Mouse (Mus musculus): ENCODE results near the gene Adcy1. TPM values are rescaled to one million over a fixed set of nuclear protein-coding genes. Genes with fewer than 3 reads are reported as not detected.

Gene Adcy1
- polyA plus RNA-seq, 1 experiment from 2014 or later = 17.2 TPM

- no peaks in the 10 kb centered on the region for H3K27me3 ChIP-seq (ENCODE audit: control insufficient read depth, insufficient read depth, low read length)
- ATAC-seq (ENCODE audit: low FRiP score) = no peak
- H3K9ac ChIP-seq = no peak overlapping the region
- H3K4me2 ChIP-seq (replicated peaks) = no peak overlapping the region
- no peak overlapping the region for H3K4me3 ChIP-seq (replicated peaks; ENCODE audit: low read length)
- no peak for DNase-seq (ENCODE audit: low spot score)
- H3K27ac ChIP-seq = no peak overlapping the region
- WGBS = 84% methylated on average over 4 of the region's 4 CpGs
- H3K36me3 ChIP-seq (replicated peaks; ENCODE audit: control insufficient read depth, insufficient read depth) = no peaks in the 10 kb centered on the region
- H3K9me3 ChIP-seq (ENCODE audit: control insufficient read depth, low read length) = no peaks in the 10 kb centered on the region
- H3K4me1 ChIP-seq (replicated peaks; ENCODE audit: control insufficient read depth, insufficient read depth, low read length) = no peaks in the 10 kb centered on the region
Measured at GRCm38 (mm10) chr11:7228107-7228506, 164.8 kb downstream of the Adcy1 start.

Other genes with a start within 250 kb of the Adcy1 start
- not detected in 2 replicates for gene Gm11983, start 225.8 kb upstream of the Adcy1 start, polyA plus RNA-seq (2014; fragmentation: Nextera tagmentation; extraction: Ambion mirVana)
- gene Gm11985, start 125.1 kb downstream of the Adcy1 start, polyA plus RNA-seq (2014; fragmentation: Nextera tagmentation; extraction: Ambion mirVana) = not detected in 2 replicates
- gene Igfbp1, start 134.3 kb downstream of the Adcy1 start, polyA plus RNA-seq (2014; fragmentation: Nextera tagmentation; extraction: Ambion mirVana) = not detected in 2 replicates
- gene Igfbp3, start 150.4 kb downstream of the Adcy1 start, polyA plus RNA-seq (2014; fragmentation: Nextera tagmentation; extraction: Ambion mirVana) = 19.7 and 22.3 TPM in 2 replicates

Measured in hindbrain, embryonic 14.5 days (tissue).